Mouse (Mus musculus) layer of hippocampus, adult 2 months (tissue): ENCODE measurements around the gene Gmds. TPM values are rescaled to one million over a fixed set of nuclear protein-coding genes. Genes with fewer than 3 reads are reported as not detected.
A peak's percentile ranks its signal among the peaks of the same experiment; 100 is the strongest.

Experiments used
- DNase-seq, 2 experiments: peaks; one replicate each; pipeline ENCODE4 v3.0.0; 2022; ENCODE audit warnings: low spot score in 2 of 2
- H3K27ac ChIP-seq: fragments of 200-600 bp; 2 replicates; pipeline ENCODE4 v1.8.1; 2022
- H3K4me3 ChIP-seq: fragments of 200-600 bp; 2 replicates; pipeline ENCODE4 v1.8.1; 2022; ENCODE audit warnings: mild to moderate bottlenecking
- CTCF ChIP-seq: fragments of 200-600 bp; conservative IDR thresholded peaks from 2 replicates; pipeline ENCODE4 v1.8.1; 2022; ENCODE audit warnings: antibody characterized with exemption, mild to moderate bottlenecking, moderate library complexity
- total RNA-seq, 2 experiments: library from RNA; stranded (reverse); gene quantifications; 2 replicates each; pipeline ENCODE4 v1.2.3; 2021

Gene Gmds
- total RNA-seq, 2 experiments from 2014 or later = 13.2 to 13.9 TPM

- DNase-seq = no peak
- TF ChIP-seq CTCF = no peak
- Histone ChIP-seq H3K27ac (peak overlapping the region; percentile 33; the same call in 1 of the 2 replicates), H3K4me3 (peak overlapping the region; percentile 47)
Observed at GRCm38 (mm10) chr13:31801703-31802305, 536.7 kb downstream of the Gmds start.

- peak; percentile 61 to 86 for DNase-seq
- peak; percentile 87 for TF ChIP-seq CTCF
- Histone ChIP-seq H3K4me3 (peak overlapping the region; percentile 47), H3K27ac (peak overlapping the region; percentile 33; the same call in 1 of the 2 replicates)
Observed at GRCm38 (mm10) chr13:31800581-31801576, 537.7 kb downstream of the Gmds start.

GRCm38 (mm10) chr13:31798075-31798474 is 540.5 kb downstream of the Gmds start:
- Histone ChIP-seq H3K4me3 (peak overlapping the region; percentile 20; the same call in 1 of the 2 replicates), H3K27ac (no peak overlapping the region)
- no peak for TF ChIP-seq CTCF
- DNase-seq = no peak

GRCm38 (mm10) chr13:31797346-31797745 is 541.2 kb downstream of the Gmds start:
- no peak for DNase-seq
- no peak for TF ChIP-seq CTCF
- Histone ChIP-seq H3K27ac (no peak overlapping the region), H3K4me3 (peak overlapping the region; percentile 20; the same call in 1 of the 2 replicates)

GRCm38 (mm10) chr13:31793163-31793562 is 545.4 kb downstream of the Gmds start:
- TF ChIP-seq CTCF = no peak
- H3K27ac ChIP-seq = no peak overlapping the region
- no peak overlapping the region for H3K4me3 ChIP-seq
- no peak for DNase-seq

GRCm38 (mm10) chr13:31792480-31793132 is 545.9 kb downstream of the Gmds start:
- peak overlapping the region; percentile 22; the same call in 1 of the 2 replicates for H3K4me3 ChIP-seq
- TF ChIP-seq CTCF = peak; percentile 100
- H3K27ac ChIP-seq = no peak overlapping the region
- DNase-seq = peak; percentile 46 to 71

- Histone ChIP-seq H3K27ac (no peak overlapping the region), H3K4me3 (no peak overlapping the region)
- TF ChIP-seq CTCF = no peak
- DNase-seq = no peak
Observed at GRCm38 (mm10) chr13:31784757-31785156, 553.8 kb downstream of the Gmds start.

- no peak for TF ChIP-seq CTCF
- H3K4me3 ChIP-seq = no peak overlapping the region
- no peak for DNase-seq
- no peak overlapping the region for H3K27ac ChIP-seq
Observed at GRCm38 (mm10) chr13:31782063-31782462, 556.5 kb downstream of the Gmds start.

GRCm38 (mm10) chr13:31780299-31780698 is 558.2 kb downstream of the Gmds start:
- Histone ChIP-seq H3K4me3 (no peak overlapping the region), H3K27ac (no peak overlapping the region)
- no peak for TF ChIP-seq CTCF
- DNase-seq = no peak

- no peak overlapping the region for H3K4me3 ChIP-seq
- H3K27ac ChIP-seq = no peak overlapping the region
- TF ChIP-seq CTCF = no peak
- no peak for DNase-seq
Observed at GRCm38 (mm10) chr13:31779281-31779981, 559.1 kb downstream of the Gmds start.

GRCm38 (mm10) chr13:31775762-31776161 is 562.8 kb downstream of the Gmds start:
- no peak for DNase-seq
- no peak for TF ChIP-seq CTCF
- Histone ChIP-seq H3K27ac (no peak overlapping the region), H3K4me3 (no peak overlapping the region)

- Histone ChIP-seq H3K27ac (no peak overlapping the region), H3K4me3 (no peak overlapping the region)
- no peak for DNase-seq
- no peak for TF ChIP-seq CTCF
Observed at GRCm38 (mm10) chr13:31772882-31773281, 565.7 kb downstream of the Gmds start.
